Mouse (Mus musculus) thymus, adult 18-20 months (tissue): ENCODE data around the gene Sprn.

ENCODE experiments used
- DNase-seq, 2 experiments: peaks; one replicate each; pipeline ENCODE4 v3.0.0; 2022; ENCODE audit warnings: mixed read lengths in 2 of 2

The Sprn gene

GRCm38 (mm10) chr7:140154218-140154927 is at the start of gene Sprn:
TSS of gene Sprn (minus strand) at chr7:140154877.
- DNase-seq: no peak

DNA sequence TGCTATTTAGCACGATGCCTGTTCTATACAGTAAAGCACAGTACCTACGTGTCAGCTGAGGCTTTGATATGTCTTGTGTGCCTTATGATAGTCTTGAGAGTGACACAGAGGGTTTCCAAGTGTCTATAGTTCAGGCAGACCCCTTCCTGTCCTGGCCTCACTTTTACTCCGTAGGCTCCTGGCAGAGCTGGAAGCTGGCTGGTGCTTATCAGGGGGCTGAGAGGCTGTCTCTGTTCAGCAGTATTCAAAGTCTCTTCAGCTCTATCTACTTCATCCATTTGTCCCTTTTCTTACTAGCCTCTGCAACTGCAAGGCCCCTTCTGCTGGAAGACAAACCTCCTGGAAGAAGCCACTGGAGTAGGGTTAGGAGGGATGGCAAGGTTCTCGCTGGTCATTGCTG is 46.4 kb upstream of the Sprn start:
- no peak for DNase-seq

- no peak for DNase-seq
Measured at GRCm38 (mm10) chr7:140196002-140196401, 41.3 kb upstream of the Sprn start.

GRCm38 (mm10) chr7:140194031-140194430 is 39.4 kb upstream of the Sprn start:
- DNase-seq: no peak

- no peak for DNase-seq
Measured at GRCm38 (mm10) chr7:140192851-140193250, 38.2 kb upstream of the Sprn start.

GRCm38 (mm10) chr7:140192445-140192844 is 37.8 kb upstream of the Sprn start:
- DNase-seq: no peak

- DNase-seq: no peak
Measured at GRCm38 (mm10) chr7:140190435-140190834, 35.8 kb upstream of the Sprn start.

GRCm38 (mm10) chr7:140188391-140189328 is 34.0 kb upstream of the Sprn start:
- DNase-seq: no peak

DNA sequence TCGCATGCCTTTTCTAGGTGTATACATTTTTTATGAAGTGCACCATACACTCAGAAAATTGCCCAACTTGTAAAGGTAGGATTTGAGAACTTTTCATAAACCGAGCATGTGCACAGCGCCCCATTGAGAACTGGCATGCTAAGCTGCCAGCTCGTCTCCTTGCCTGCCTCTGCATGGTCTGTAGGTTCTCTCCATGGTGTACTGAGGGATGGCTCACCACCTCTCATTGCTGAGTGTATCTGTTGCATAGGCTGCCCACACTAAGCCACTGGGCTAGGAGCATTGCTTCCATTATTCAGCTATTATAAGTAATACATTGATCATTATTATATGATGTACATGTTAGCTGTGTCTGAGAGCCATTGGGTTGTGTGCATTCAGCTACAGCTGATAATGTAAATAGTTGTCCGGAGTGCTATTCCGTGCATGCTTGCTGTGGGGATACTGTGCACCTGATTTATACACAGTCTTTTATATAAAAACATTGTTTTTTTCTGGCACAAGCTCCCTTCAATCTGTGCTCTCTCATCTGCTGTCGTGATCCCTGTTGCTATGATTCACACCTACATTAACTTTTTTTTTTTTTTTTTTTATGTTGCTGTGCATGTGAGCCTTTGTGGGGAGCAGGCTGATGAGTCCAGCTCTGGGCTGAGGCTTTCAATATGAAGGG is 33.2 kb upstream of the Sprn start:
- no peak for DNase-seq

GRCm38 (mm10) chr7:140186646-140187620 is 32.3 kb upstream of the Sprn start:
- DNase-seq: peak in 1 of 2 experiments; percentile 18

DNA sequence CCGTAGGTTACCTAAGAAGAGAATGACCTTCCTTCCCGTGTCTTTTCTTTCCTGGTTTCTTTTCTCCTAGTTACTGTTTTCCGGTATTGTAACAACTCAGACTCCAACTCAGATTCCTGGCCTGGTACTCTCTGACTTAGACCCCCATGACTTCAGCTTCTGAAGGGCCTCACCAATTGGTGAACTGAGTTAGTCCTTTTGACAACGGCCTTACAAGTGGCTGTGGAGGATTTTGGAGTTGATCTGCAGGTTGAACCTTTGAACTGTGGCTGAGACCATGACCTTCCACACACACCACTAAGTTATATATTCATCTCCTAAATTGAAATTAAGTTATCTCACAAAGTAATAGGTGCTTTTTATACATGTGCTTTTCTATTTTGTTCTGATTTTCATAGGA is 29.5 kb upstream of the Sprn start:
- no peak for DNase-seq

DNA sequence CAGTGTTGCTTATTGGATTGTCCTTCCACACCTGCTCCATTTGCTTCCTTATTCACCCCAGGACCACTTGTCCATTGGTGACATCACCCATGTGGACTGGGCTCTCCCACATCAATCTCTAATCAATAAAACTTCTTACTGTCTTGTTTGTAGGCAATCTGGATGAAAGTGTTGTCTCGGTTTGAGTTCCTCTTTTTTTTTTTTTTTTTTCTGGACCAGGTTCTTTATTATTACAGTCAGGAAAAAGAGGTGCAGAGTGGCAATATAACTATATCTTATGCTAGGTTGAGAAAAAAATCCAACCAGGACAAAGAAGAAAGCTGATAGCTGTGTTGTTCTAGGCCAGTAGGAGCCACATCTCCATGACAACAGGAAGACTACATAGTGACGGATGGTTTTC is 26.0 kb upstream of the Sprn start:
- no peak for DNase-seq

DNA sequence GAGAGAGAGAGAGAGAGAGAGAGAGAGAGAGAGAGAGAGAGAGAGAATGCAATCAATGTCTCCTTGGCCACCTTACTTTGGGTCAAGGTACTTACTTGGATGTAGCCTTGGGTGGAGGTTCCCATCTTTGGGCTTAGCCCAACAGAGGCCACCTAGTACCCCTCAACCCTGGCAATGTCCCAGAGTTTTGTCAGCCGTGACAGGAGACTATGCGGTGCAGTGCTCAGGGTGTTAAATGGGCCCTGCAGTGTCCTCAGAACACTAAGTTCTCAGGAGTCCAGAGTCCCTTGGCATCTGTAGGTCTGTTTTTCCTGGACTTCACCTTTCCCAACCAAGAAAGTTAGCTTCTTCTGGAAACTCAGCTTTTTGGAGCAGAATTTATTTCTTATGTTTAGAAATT is 24.5 kb upstream of the Sprn start:
- no peak for DNase-seq

DNA sequence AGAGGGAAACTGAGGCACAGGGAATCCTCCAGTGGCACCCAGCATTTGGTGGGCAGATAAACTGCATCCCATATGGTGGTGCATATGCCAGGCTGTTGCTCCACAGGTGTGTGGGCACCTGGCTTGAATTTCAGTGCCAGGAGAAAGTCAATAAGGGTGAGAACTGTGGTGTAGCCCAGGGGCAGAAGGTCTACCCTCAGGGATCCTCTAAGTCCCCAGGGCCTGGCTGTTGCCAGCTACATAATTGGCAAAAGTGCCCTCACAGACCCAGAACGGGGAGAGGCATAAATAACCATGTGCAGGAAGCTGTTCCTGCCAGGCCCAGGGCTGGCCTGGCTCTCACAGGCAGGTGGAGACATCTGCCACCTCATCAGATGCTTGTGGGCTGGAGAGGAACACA is 18.3 kb upstream of the Sprn start, which contains the start of gene Olfr523:
Gene Olfr523, plus strand, starts transcription at position 282 of the 400 bp plus-strand sequence.
- no peak for DNase-seq

DNA sequence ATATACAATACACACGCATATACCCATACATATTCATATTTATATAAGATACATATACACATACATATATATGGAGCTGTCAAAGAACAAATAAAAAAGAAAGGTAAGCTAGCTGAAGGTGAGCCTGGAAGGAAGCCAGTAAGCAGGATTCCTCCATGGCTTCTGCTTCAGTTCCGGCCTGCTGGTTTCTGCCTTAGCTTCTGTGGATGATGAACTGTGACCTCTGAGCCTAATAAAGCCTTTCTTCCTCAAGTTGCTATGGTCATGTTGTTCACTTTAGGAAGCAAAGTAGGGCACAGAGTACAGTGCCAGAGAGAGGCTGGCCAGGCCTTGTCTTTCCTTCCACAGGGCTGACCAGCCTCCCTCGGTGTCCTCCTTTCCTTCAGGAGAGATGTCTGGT is 16.2 kb upstream of the Sprn start:
- DNase-seq: no peak

DNA sequence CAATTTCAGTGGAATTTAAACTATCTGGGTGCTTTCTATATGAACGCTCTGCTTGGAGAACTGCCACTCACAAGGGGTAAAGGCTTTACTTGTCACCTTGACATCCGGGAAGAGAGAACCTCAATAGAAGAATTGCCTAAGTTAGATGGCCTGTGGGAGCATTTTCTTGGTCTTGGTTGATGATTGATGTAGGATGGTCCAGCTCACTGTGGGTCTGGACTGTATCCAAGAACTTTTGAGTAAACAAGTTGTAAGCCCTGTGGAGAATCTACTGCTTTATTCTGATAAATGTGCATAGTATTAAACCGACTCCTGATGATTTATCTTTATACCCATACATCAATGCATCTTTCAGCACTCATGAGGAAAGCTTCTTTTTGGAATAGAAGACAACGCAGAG is 14.7 kb upstream of the Sprn start:
- DNase-seq: no peak

DNA sequence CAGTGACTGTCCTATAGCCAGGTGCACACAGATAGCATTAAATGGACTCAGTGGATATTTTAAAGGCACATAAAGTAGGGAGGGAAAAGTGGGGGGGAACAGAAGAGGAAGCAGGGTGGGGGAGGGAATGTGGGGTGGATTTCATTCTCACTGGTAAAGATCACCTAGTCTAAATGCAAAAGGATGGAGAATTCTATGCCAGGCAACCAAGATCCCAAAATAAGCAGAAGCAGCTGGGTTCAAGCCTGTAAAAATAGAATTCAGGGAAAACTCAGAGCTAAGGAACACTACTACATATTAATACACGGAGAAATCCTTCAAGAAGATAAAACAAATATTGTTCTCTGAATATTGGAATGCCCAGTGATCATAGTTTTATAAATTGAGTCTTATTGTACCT is 13.3 kb upstream of the Sprn start:
- no peak for DNase-seq

DNA sequence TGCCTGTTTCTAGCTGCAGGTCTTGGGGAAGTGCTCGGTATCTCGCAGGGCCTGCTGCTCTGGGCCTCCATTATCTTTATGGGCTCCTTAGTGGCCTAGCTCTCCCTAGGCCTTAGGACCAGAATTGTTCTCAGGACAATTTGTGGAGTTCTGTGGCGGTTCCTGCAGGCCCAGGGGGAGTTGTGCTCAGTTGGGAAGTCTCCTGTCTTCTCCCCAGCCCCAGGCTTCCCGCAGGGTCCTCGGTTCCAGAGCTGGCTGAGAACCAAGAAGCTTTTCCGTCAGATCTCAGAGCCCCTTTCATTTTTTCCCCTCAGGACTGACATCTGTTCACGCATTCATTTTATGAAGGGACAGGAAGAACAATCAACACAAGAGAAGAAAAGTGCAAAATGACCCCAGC is 10.0 kb upstream of the Sprn start, which contains the start of gene Olfr522:
Gene Olfr522, minus strand, starts transcription at position 101 of the 400 bp plus-strand sequence.
- DNase-seq: no peak

- DNase-seq: no peak
Measured at GRCm38 (mm10) chr7:140160363-140160762, 5.7 kb upstream of the Sprn start.

DNA sequence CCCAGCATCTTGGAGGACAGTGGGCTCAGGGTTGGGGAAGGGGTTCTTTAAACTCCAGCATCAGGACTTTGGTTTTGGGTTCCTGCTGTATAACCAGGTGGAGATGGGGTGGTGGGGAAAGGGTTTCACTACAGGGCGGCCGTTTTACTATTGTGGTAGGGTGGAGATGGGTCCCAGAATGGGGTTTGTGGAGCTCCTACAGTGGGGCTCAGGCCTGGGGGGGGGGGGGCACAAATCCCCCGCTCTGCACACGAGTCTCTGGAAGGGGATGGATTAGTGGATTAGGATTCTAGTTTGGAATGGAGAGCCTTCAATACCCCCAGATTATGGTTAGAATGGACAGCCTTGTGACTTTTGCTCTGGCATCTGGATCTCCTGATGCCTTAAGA is 854 bp downstream of the Sprn start:
- DNase-seq: no peak

DNA sequence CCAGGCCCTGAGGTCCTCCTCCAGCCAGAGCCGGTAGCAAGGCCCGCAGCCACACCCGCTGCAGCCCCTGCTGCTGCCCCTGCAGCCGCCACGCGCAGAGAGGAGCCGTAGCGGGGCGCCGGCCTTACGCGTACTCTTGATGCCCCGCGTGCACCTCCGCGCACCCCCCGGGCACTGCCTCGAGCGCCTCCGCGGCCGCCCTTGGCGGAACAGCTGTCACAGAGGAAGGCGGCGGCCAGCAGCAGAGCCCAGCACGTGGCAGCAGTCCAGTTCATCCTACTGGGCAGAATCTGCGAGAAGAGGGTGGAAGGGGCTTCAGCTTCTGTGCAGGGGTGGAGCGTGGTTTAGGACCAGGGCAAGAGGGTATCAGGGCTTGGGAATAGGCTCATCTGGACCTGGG is 1.3 kb downstream of the Sprn start:
- no peak for DNase-seq

GRCm38 (mm10) chr7:140144550-140144949 is 10.1 kb downstream of the Sprn start:
- DNase-seq: no peak
